27 mouse cellular contexts compared by ENCODE assay signal in the genomic region with DNA sequence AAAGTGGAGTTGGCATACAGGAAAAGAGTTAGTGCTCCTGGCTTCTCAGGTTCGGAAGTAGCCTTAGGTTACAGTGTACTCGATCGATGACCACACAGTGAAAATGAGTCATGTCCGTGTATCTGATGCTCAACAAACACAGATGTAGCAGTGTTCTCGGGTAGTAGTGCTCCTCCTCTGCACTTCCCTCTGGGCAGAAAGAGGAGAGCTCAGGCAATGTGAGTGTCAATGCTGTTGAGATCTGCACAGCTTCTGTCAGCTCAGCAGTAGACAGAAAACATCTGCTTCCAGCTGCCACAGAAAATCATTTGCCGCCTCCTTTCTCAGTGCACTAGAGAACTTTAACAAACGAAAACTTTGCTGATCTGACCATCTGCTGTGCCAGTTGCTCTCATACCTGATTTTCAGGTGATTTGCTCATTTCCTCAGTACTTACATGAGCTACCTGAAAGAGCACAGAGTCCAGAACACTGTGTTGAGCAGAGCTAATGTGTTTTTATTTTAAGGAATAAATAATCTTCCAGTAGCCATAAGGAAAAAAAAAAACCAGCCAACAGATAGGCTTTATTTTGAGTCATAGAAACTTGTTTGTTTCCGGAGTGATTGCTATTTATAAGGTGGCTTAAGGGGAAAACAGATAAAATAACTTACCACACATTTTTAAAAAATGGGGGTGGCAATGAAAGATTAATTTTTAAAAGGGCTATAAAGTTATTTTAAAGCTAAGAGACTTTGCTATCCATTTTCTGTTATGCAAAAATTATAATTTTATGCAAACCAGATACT. TPM values are rescaled to one million over a fixed set of nuclear protein-coding genes. Genes with fewer than 3 reads are reported as not detected.
DNase-seq lines count a peak whose midpoint lies in the region; ATAC-seq and TF ChIP-seq lines count a peak whose summit lies in the region.
"Had no signal": no experiment of that assay in that cellular context is flagged by ENCODE, and none has a peak within 500 bp of the region (broad histone marks: within the 10 kb centered on the region; RNA-seq: fewer than 3 reads in every experiment).

No protein-coding gene starts in this region.

- 0 out of 2 replicates have a peak, but pooled peaks cover 6% of the 10 kb centered on the region for H3K4me1 ChIP-seq in kidney, embryonic 16.5 days (ENCODE audit: insufficient read depth, low read length)
- H3K4me1 ChIP-seq in megakaryocyte, embryonic 14.5 days: peaks cover 91% of the 10 kb centered on the region
- peaks cover 50% of the 10 kb centered on the region for H3K4me1 ChIP-seq in G1E (ENCODE audit: insufficient read depth, low read depth, low read length)
- H3K4me1 ChIP-seq: forebrain, embryonic 12.5 days; heart, embryonic 15.5 days had no signal

- no peak overlapping the region for H3K27ac ChIP-seq in kidney, embryonic 16.5 days (ENCODE audit: low read length)
- H3K27ac ChIP-seq: forebrain, embryonic 12.5 days; heart, adult 2 months; heart, embryonic 15.5 days; layer of hippocampus, adult 2 months; limb, embryonic 13.5 days; liver, embryonic 14.5 days had no signal

- H3ac ChIP-seq in myocyte (ENCODE audit: control insufficient read depth, insufficient read length): no peak overlapping the region

- WGBS in kidney, embryonic 16.5 days: 21% methylated on average over 8 of the region's 8 CpGs

- H3K79me2 ChIP-seq in myocyte (ENCODE audit: control insufficient read depth, insufficient read depth): no peaks in the 10 kb centered on the region

- no peak for TF ChIP-seq POLR2A in myocyte (IDR thresholded peaks at IDR 0.05; ENCODE audit: insufficient read length, low read depth)

- no peak for DNase-seq in kidney, postnatal 14 days
- no peak for DNase-seq in G1E (ENCODE audit: low spot score)
- no peak for DNase-seq in heart, postnatal 36 days
- DNase-seq: cerebellum, adult 18-20 months; cerebellum, postnatal 25 days; gastrocnemius, postnatal 10 days; heart, adult 2 months; kidney, adult 9 months; layer of hippocampus, postnatal 36 days; retina, postnatal 1 day; thymus, postnatal 14 days had no signal

- ATAC-seq in kidney, embryonic 16.5 days (ENCODE audit: low FRiP score, low TSS enrichment): peak; percentile 59; the same call in 1 of the 2 replicates
- ATAC-seq in megakaryocyte, adult 5-6 weeks (ENCODE audit: poor library complexity, severe bottlenecking): no peak
- ATAC-seq in G1E (ENCODE audit: extremely low read depth, insufficient number of reproducible peaks, low FRiP score, poor library complexity, severe bottlenecking): peak; percentile 66
- ATAC-seq: midbrain, embryonic 16.5 days had no signal

- no peaks in the 10 kb centered on the region for H3K36me3 ChIP-seq in kidney, embryonic 16.5 days (ENCODE audit: insufficient read depth, low read length)
- peaks cover 9% of the 10 kb centered on the region for H3K36me3 ChIP-seq in megakaryocyte, embryonic 14.5 days (replicated peaks; ENCODE audit: low read length)
- H3K36me3 ChIP-seq in G1E (replicated peaks): no peaks in the 10 kb centered on the region
- H3K36me3 ChIP-seq in myocyte (ENCODE audit: control insufficient read depth, insufficient read depth): no peaks in the 10 kb centered on the region
- H3K36me3 ChIP-seq: forebrain, embryonic 12.5 days; heart, embryonic 15.5 days; limb, embryonic 13.5 days had no signal

- TF ChIP-seq CTCF in G1E (IDR thresholded peaks at IDR 0.05; ENCODE audit: low read depth, low read length): no peak

- no peak overlapping the region for H3K4me2 ChIP-seq in kidney, embryonic 16.5 days (replicated peaks; ENCODE audit: low read depth, low read length)
- peak overlapping the region; percentile 25 for H3K4me2 ChIP-seq in myocyte (ENCODE audit: low read depth)
- H3K4me2 ChIP-seq: forebrain, embryonic 12.5 days; heart, embryonic 15.5 days; limb, embryonic 13.5 days had no signal

- no peak overlapping the region for H3K9ac ChIP-seq in kidney, embryonic 16.5 days (replicated peaks; ENCODE audit: low read length)
- H3K9ac ChIP-seq: forebrain, embryonic 12.5 days; heart, embryonic 15.5 days; limb, embryonic 13.5 days; liver, embryonic 14.5 days had no signal

- H3K27me3 ChIP-seq in kidney, embryonic 16.5 days (ENCODE audit: insufficient read depth, low read length): no peaks in the 10 kb centered on the region
- H3K27me3 ChIP-seq in megakaryocyte, embryonic 14.5 days (replicated peaks): no peaks in the 10 kb centered on the region
- H3K27me3 ChIP-seq in G1E (ENCODE audit: insufficient read depth, low read length) (no peaks in the 10 kb centered on the region), myocyte (ENCODE audit: control insufficient read depth, insufficient read depth, insufficient read length) (no peaks in the 10 kb centered on the region)
- H3K27me3 ChIP-seq: heart, embryonic 15.5 days had no signal

- intact Hi-C loops in heart, postnatal 36 days (cut with DNase I): loop anchor here (5.0 kb wide), 1 partner anchor 104 kb away; no protein-coding TSS in a partner anchor

- no peaks in the 10 kb centered on the region for H3K9me3 ChIP-seq in kidney, embryonic 16.5 days (ENCODE audit: low read length)
- no peaks in the 10 kb centered on the region for H3K9me3 ChIP-seq in megakaryocyte, embryonic 14.5 days
- H3K9me3 ChIP-seq in G1E (replicated peaks): no peaks in the 10 kb centered on the region
- H3K9me3 ChIP-seq: forebrain, embryonic 12.5 days; heart, embryonic 15.5 days; limb, embryonic 13.5 days had no signal

- no peak overlapping the region for H3K4me3 ChIP-seq in kidney, embryonic 16.5 days (ENCODE audit: low read length)
- peak overlapping the region; percentile 88 for H3K4me3 ChIP-seq in megakaryocyte, embryonic 14.5 days (replicated peaks)
- H3K4me3 ChIP-seq in G1E (ENCODE audit: low read depth, low read length) (no peak overlapping the region), myocyte (no peak overlapping the region)
- H3K4me3 ChIP-seq: forebrain, embryonic 12.5 days; heart, adult 2 months; heart, embryonic 15.5 days; layer of hippocampus, adult 2 months; limb, embryonic 13.5 days had no signal

TF ChIP-seq in myocyte, 11 proteins besides CTCF, POLR2A, EP300 and RAD21 (continues in another document):
- no peak for TF ChIP-seq SRF (IDR thresholded peaks at IDR 0.05; ENCODE audit: control insufficient read depth, insufficient read length, low read depth)
- no peak for TF ChIP-seq MAX (IDR thresholded peaks at IDR 0.05; ENCODE audit: low read depth)
- TF ChIP-seq E2F4 (IDR thresholded peaks at IDR 0.05; ENCODE audit: insufficient read depth): no peak
- no peak for TF ChIP-seq MYOG (IDR thresholded peaks at IDR 0.05; ENCODE audit: control insufficient read depth in 1 of 3, insufficient read depth in 1 of 3, insufficient read length in 2 of 3, low read depth in 2 of 3)
- no peak for TF ChIP-seq REST (IDR thresholded peaks at IDR 0.05; ENCODE audit: insufficient read depth, insufficient read length)
- TF ChIP-seq TCF12 (IDR thresholded peaks at IDR 0.05; ENCODE audit: insufficient read depth, poor library complexity, severe bottlenecking): no peak

RNA-seq across cellular contexts. Expression of gene Ppbp, which starts 2.3 kb away (rescaled TPM):
- polyA plus RNA-seq in kidney, embryonic 16.5 days (2015; fragmentation: Nextera tagmentation; extraction: Ambion mirVana): 1.5 and 1.9 TPM in 2 replicates
- 127 and 345 TPM in 2 replicates for polyA plus RNA-seq in megakaryocyte, embryonic 14.5 days (2012; ENCODE audit: insufficient read depth, low replicate concordance)
- 0.56 and 0.64 TPM in 2 replicates for total RNA-seq in megakaryocyte, adult 5-6 weeks (2015)
- 0.26 TPM in 1 of 2 replicates, not detected in the other for total RNA-seq in megakaryocyte, adult 5-6 weeks (2017)
- 9.5 and 16.3 TPM in 2 replicates for total RNA-seq in G1E (2014; fragmentation: Nextera tagmentation)
- total RNA-seq in G1E (2017): 1.2 and 1.4 TPM in 2 replicates
- polyA plus RNA-seq in G1E (2012): 0.31 and 0.51 TPM in 2 replicates
- polyA plus RNA-seq in myocyte (2012; fragmentation: generic; extraction: Trizol): 0.08 TPM
- 10 to 100 TPM in 1 of 2 experiments, 1 to 10 TPM in 1; 8.7 to 11.2 TPM for total RNA-seq in heart, postnatal 36 days (2021)
- total RNA-seq: layer of hippocampus, postnatal 36 days had no signal

RNA-seq across cellular contexts. Expression of gene Pf4, which starts 6.2 kb away (rescaled TPM):
- polyA plus RNA-seq in kidney, embryonic 16.5 days (2015; fragmentation: Nextera tagmentation; extraction: Ambion mirVana): 39.7 and 44.8 TPM in 2 replicates
- 1,238 and 4,927 TPM in 2 replicates for polyA plus RNA-seq in megakaryocyte, embryonic 14.5 days (2012; ENCODE audit: insufficient read depth, low replicate concordance)
- 1.5 and 6.3 TPM in 2 replicates for total RNA-seq in megakaryocyte, adult 5-6 weeks (2015)
- 0.99 TPM in 1 of 2 replicates, not detected in the other for total RNA-seq in megakaryocyte, adult 5-6 weeks (2017)
- total RNA-seq in G1E (2014; fragmentation: Nextera tagmentation) (73.3 and 84.5 TPM in 2 replicates), G1E (2017) (31.9 and 45.6 TPM in 2 replicates)
- polyA plus RNA-seq in G1E (2012) (2.9 and 6.8 TPM in 2 replicates), myocyte (2012; fragmentation: generic; extraction: Trizol) (not detected)
- total RNA-seq in heart, postnatal 36 days (2021): 10 to 100 TPM; 32.9 to 36.9 TPM

RNA-seq across cellular contexts. Expression of gene Cxcl5, which starts 6.9 kb away (rescaled TPM):
- 0.14 TPM in 1 of 2 replicates, not detected in the other for polyA plus RNA-seq in kidney, embryonic 16.5 days (2015; fragmentation: Nextera tagmentation; extraction: Ambion mirVana)
- polyA plus RNA-seq in megakaryocyte, embryonic 14.5 days (2012; ENCODE audit: insufficient read depth, low replicate concordance): 0.36 TPM in 1 of 2 replicates, not detected in the other
- not detected in 2 replicates for total RNA-seq in megakaryocyte, adult 5-6 weeks (2015)
- total RNA-seq in megakaryocyte, adult 5-6 weeks (2017): not detected in 2 replicates
- not detected in 2 replicates for total RNA-seq in G1E (2014; fragmentation: Nextera tagmentation)
- not detected in 2 replicates for total RNA-seq in G1E (2017)
- polyA plus RNA-seq in G1E (2012): not detected in 2 replicates
- 0.06 TPM for polyA plus RNA-seq in myocyte (2012; fragmentation: generic; extraction: Trizol)
- total RNA-seq in heart, postnatal 36 days (2021): under 1 TPM in 1 of 2 experiments, not detected in 1; 0.31 TPM
- total RNA-seq: adrenal gland, adult 18-20 months; adrenal gland, postnatal 4 days; gastrocnemius, postnatal 10 days; layer of hippocampus, postnatal 36 days had no signal
- polyA plus RNA-seq: forebrain, embryonic 12.5 days; heart, embryonic 15.5 days; testis, adult 2 months had no signal

RNA-seq across cellular contexts. Expression of gene Cxcl3, which starts 19.9 kb away (rescaled TPM):
- not detected in 2 replicates for polyA plus RNA-seq in kidney, embryonic 16.5 days (2015; fragmentation: Nextera tagmentation; extraction: Ambion mirVana)
- 13.4 and 15.8 TPM in 2 replicates for polyA plus RNA-seq in megakaryocyte, embryonic 14.5 days (2012; ENCODE audit: insufficient read depth, low replicate concordance)
- total RNA-seq in megakaryocyte, adult 5-6 weeks (2015): not detected in 2 replicates
- total RNA-seq in megakaryocyte, adult 5-6 weeks (2017): not detected in 2 replicates
- not detected in 2 replicates for total RNA-seq in G1E (2014; fragmentation: Nextera tagmentation)
- total RNA-seq in G1E (2017): 0.06 and 0.16 TPM in 2 replicates
- 0.25 and 0.54 TPM in 2 replicates for polyA plus RNA-seq in G1E (2012)
- not detected for polyA plus RNA-seq in myocyte (2012; fragmentation: generic; extraction: Trizol)
- total RNA-seq in heart, postnatal 36 days (2021): not detected
- total RNA-seq: adrenal gland, adult 18-20 months; adrenal gland, postnatal 4 days; gastrocnemius, postnatal 10 days; heart, adult 2 months; layer of hippocampus, adult 2 months; layer of hippocampus, postnatal 36 days; left cerebral cortex, postnatal 14 days had no signal
- polyA plus RNA-seq: forebrain, embryonic 12.5 days; frontal cortex, adult 2 months; heart, adult 2 months; heart, embryonic 15.5 days; midbrain, embryonic 16.5 days; neural tube, embryonic 11.5 days; testis, adult 2 months had no signal

RNA-seq across cellular contexts. Expression of gene Cxcl15, which starts 28.3 kb away (rescaled TPM):
- 0.61 TPM in 1 of 2 replicates, not detected in the other for polyA plus RNA-seq in kidney, embryonic 16.5 days (2015; fragmentation: Nextera tagmentation; extraction: Ambion mirVana)
- not detected in 2 replicates for polyA plus RNA-seq in megakaryocyte, embryonic 14.5 days (2012; ENCODE audit: insufficient read depth, low replicate concordance)
- not detected in 2 replicates for total RNA-seq in megakaryocyte, adult 5-6 weeks (2015)
- total RNA-seq in megakaryocyte, adult 5-6 weeks (2017): not detected in 2 replicates
- not detected in 2 replicates for total RNA-seq in G1E (2014; fragmentation: Nextera tagmentation)
- total RNA-seq in G1E (2017): 0.06 and 0.11 TPM in 2 replicates
- not detected in 2 replicates for polyA plus RNA-seq in G1E (2012)
- not detected for polyA plus RNA-seq in myocyte (2012; fragmentation: generic; extraction: Trizol)
- not detected for total RNA-seq in heart, postnatal 36 days (2021)
- total RNA-seq: adrenal gland, adult 18-20 months; adrenal gland, postnatal 4 days; gastrocnemius, postnatal 10 days; heart, adult 2 months; layer of hippocampus, adult 2 months; layer of hippocampus, postnatal 36 days; left cerebral cortex, postnatal 14 days had no signal
- polyA plus RNA-seq: forebrain, embryonic 12.5 days; frontal cortex, adult 2 months; liver, embryonic 14.5 days; midbrain, embryonic 16.5 days; testis, adult 2 months had no signal

Comparison
In these comparisons a context has a peak if more than half of its experiments do, and no peak if none do; other contexts are left out.
1. RNA of gene Ppbp, which starts 2.3 kb away (polyA plus RNA-seq): 127 to 345 TPM in megakaryocyte, embryonic 14.5 days; 1.5 to 1.9 TPM in kidney, embryonic 16.5 days, 0.31 to 0.51 TPM in G1E and 0.08 TPM in myocyte (single experiment); every median in the first group is over 10 times any median in the second.
2. RNA of gene Pf4, which starts 6.2 kb away (polyA plus RNA-seq): 1,238 to 4,927 TPM in megakaryocyte, embryonic 14.5 days; 39.7 to 44.8 TPM in kidney, embryonic 16.5 days, 2.9 to 6.8 TPM in G1E and not detected in myocyte (single experiment); every median in the first group is over 10 times any median in the second.